19 mouse cellular contexts compared by ENCODE assay signal in the genomic region with DNA sequence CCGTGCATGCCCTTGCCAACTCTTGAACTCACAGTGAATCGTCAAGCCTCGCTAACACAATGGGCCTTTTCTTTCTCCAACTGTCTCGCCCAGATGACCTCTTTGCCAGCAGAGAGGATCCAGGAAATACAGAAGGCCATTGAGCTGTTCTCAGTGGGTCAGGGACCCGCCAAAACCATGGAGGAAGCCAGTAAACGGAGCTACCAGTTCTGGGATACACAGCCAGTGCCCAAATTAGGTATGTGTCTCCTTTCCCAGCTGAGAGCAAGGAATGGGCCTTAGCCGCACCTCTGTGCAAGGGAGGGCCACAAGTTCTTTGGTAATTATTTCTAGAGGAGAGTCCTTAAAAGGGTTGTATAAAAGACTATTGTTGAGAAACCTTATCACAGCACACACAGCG. TPM values are rescaled to one million over a fixed set of nuclear protein-coding genes. Genes with fewer than 3 reads are reported as not detected.
A peak's percentile ranks its signal among the peaks of the same experiment; 100 is the strongest.
DNase-seq lines count a peak whose midpoint lies in the region; TF ChIP-seq lines count a peak whose summit lies in the region.
"Had no signal": no experiment of that assay in that cellular context is flagged by ENCODE, and none has a peak within 500 bp of the region (broad histone marks: within the 10 kb centered on the region; RNA-seq: fewer than 3 reads in every experiment).

No protein-coding gene starts in this region.

- H3K9ac ChIP-seq in ES-Bruce4 (ENCODE audit: low read depth, poor library complexity, severe bottlenecking) (no peak overlapping the region), ES-E14 (ENCODE audit: insufficient read depth, low read depth, low read length, poor library complexity, severe bottlenecking) (peak overlapping the region; percentile 20; the same call in 1 of the 2 replicates)
- H3K9ac ChIP-seq: embryonic facial prominence, embryonic 12.5 days; forebrain, embryonic 15.5 days; heart, embryonic 13.5 days; hindbrain, embryonic 15.5 days had no signal

- TF ChIP-seq CTCF in left cerebral cortex, adult 2 months (IDR thresholded peaks at IDR 0.05), result no peak
- TF ChIP-seq CTCF in ES-Bruce4 (IDR thresholded peaks at IDR 0.05; ENCODE audit: low read depth, low read length), result no peak

- intact Hi-C loops in left cerebral cortex, adult 2 months (cut with DNase I), result no loop called here

- no peaks in the 10 kb centered on the region for H3K9me3 ChIP-seq in ES-Bruce4 (replicated peaks; ENCODE audit: control insufficient read depth, insufficient read depth, low read length, poor library complexity, severe bottlenecking)
- H3K9me3 ChIP-seq in ES-E14 (ENCODE audit: control insufficient read depth, insufficient read depth, low read depth, low read length), result no peaks in the 10 kb centered on the region
- H3K9me3 ChIP-seq: embryonic facial prominence, embryonic 12.5 days; forebrain, embryonic 15.5 days; heart, embryonic 13.5 days; hindbrain, embryonic 15.5 days had no signal

- TF ChIP-seq POLR2A in ES-Bruce4 (IDR thresholded peaks at IDR 0.05; ENCODE audit: insufficient read depth, low read length), result no peak

- H3K36me3 ChIP-seq in ES-Bruce4 (ENCODE audit: control insufficient read depth, insufficient read depth, low read length, poor library complexity, severe bottlenecking), result peaks cover 46% of the 10 kb centered on the region
- H3K36me3 ChIP-seq in ES-E14 (ENCODE audit: control insufficient read depth, insufficient read depth, low read length, poor library complexity, severe bottlenecking), result peaks cover 40% of the 10 kb centered on the region

- H3K4me3 ChIP-seq in left cerebral cortex, adult 2 months, result no peak overlapping the region
- H3K4me3 ChIP-seq in ES-Bruce4 (ENCODE audit: low read depth, low read length) (no peak overlapping the region), ES-E14 (ENCODE audit: insufficient read depth in 1 of 2, low read depth in 1 of 2, low read length in 2 of 2, poor library complexity in 1 of 2, severe bottlenecking in 1 of 2) (no peak overlapping the region)
- H3K4me3 ChIP-seq: embryonic facial prominence, embryonic 12.5 days; forebrain, embryonic 15.5 days; heart, embryonic 13.5 days; hindbrain, embryonic 15.5 days had no signal

- no peak for TF ChIP-seq EP300 in ES-Bruce4 (IDR thresholded peaks at IDR 0.05; ENCODE audit: insufficient read depth, low read depth, low read length)

- in situ Hi-C loops in ES-E14 (cut with MboI; ENCODE audit: low sequenced_read_pairs in 2 of 2, unreplicated experiment in 2 of 2), result no loop called here

- H3K4me1 ChIP-seq in ES-Bruce4 (ENCODE audit: control insufficient read depth, insufficient read depth, low read length) (peaks cover 7% of the 10 kb centered on the region), ES-E14 (ENCODE audit: control insufficient read depth in 2 of 2, insufficient read depth in 2 of 2, low read length in 2 of 2, poor library complexity in 1 of 2) (peaks cover 4 to 8% of the 10 kb centered on the region in 2 experiments)
- H3K4me1 ChIP-seq: embryonic facial prominence, embryonic 12.5 days; hindbrain, embryonic 15.5 days had no signal

- DNase-seq in left cerebral cortex, adult 2 months (ENCODE audit: extremely low spot score in 1 of 2, low spot score in 2 of 2), result no peak
- no peak for DNase-seq in left cerebral cortex, adult 8-10 months (ENCODE audit: low spot score in 2 of 2)
- no peak for DNase-seq in ES-E14 (ENCODE audit: low read depth, low spot score)
- peak; percentile 12 for DNase-seq in mesoderm, embryonic 11.5 days (ENCODE audit: low read depth, low spot score)
- no peak for DNase-seq in spleen, postnatal 4 days (ENCODE audit: low spot score in 2 of 2)
- DNase-seq: adrenal gland, adult 2 months; adrenal gland, postnatal 36 days; cerebellum, adult 11-12 months; cerebellum, adult 9-10 months; cerebellum, postnatal 25 days; gastrocnemius, postnatal 36 days; heart, adult 11 months; heart, postnatal 36 days had no signal

- peak overlapping the region; percentile 33; the same call in 1 of the 2 replicates for H3K27ac ChIP-seq in left cerebral cortex, adult 2 months
- H3K27ac ChIP-seq in ES-Bruce4 (ENCODE audit: insufficient read depth, low read length) (0 out of 2 replicates have a peak overlapping the region, but pooled peaks have one; percentile 64), ES-E14 (ENCODE audit: insufficient read depth, low read depth, low read length, poor library complexity, severe bottlenecking) (no peak overlapping the region)
- H3K27ac ChIP-seq: embryonic facial prominence, embryonic 12.5 days; forebrain, embryonic 15.5 days; heart, embryonic 13.5 days; hindbrain, embryonic 15.5 days had no signal

- no peaks in the 10 kb centered on the region for H3K27me3 ChIP-seq in ES-Bruce4 (ENCODE audit: control insufficient read depth, insufficient read depth, low read length, poor library complexity, severe bottlenecking)
- H3K27me3 ChIP-seq: embryonic facial prominence, embryonic 12.5 days; forebrain, embryonic 15.5 days; heart, embryonic 13.5 days; hindbrain, embryonic 15.5 days; Patski had no signal

TF ChIP-seq in ES-E14, 5 proteins besides CTCF, POLR2A, EP300 and RAD21:
- no peak for TF ChIP-seq MAFK (IDR thresholded peaks at IDR 0.05; ENCODE audit: insufficient read depth, low read depth, low read length)
- no peak for TF ChIP-seq HCFC1 (IDR thresholded peaks at IDR 0.05; ENCODE audit: borderline replicate concordance, insufficient read depth, low read length)
- no peak for TF ChIP-seq CHD2 (IDR thresholded peaks at IDR 0.05; ENCODE audit: low read depth, low read length)
- no peak for TF ChIP-seq ZC3H11A (IDR thresholded peaks at IDR 0.05; ENCODE audit: borderline replicate concordance, low read depth, low read length)
- no peak for TF ChIP-seq ZNF384 (IDR thresholded peaks at IDR 0.05; ENCODE audit: low read depth, low read length)

RNA-seq across cellular contexts. Expression of gene Dcakd, which starts 18.2 kb away (rescaled TPM):
- total RNA-seq in left cerebral cortex, adult 2 months (2021), result 10 to 100 TPM; 48.3 to 50.9 TPM
- total RNA-seq in left cerebral cortex, adult 8-10 months (2022), result 10 to 100 TPM; 36.7 to 45.3 (median 40.8) TPM
- 120 and 134 TPM in 2 replicates for polyA plus RNA-seq in ES-Bruce4 (2011; ENCODE audit: insufficient read depth, insufficient read length, low read depth, missing spikeins)
- 32.1 and 43.7 TPM in 2 replicates for total RNA-seq in ES-E14 (2012; rRNA removed)

RNA-seq across cellular contexts. Expression of gene Nmt1, which starts 18.3 kb away (rescaled TPM):
- 100 to 1,000 TPM; 117 to 130 TPM for total RNA-seq in left cerebral cortex, adult 2 months (2021)
- 100 to 1,000 TPM; 124 to 149 (median 129) TPM for total RNA-seq in left cerebral cortex, adult 8-10 months (2022)
- polyA plus RNA-seq in ES-Bruce4 (2011; ENCODE audit: insufficient read depth, insufficient read length, low read depth, missing spikeins), result 101 TPM in 2 replicates
- 57.1 and 61.0 TPM in 2 replicates for total RNA-seq in ES-E14 (2012; rRNA removed)

RNA-seq across cellular contexts. Expression of gene Plcd3, which starts 55.2 kb away (rescaled TPM):
- total RNA-seq in left cerebral cortex, adult 2 months (2021), result 10 to 100 TPM; 16.5 to 19.0 TPM
- 10 to 100 TPM; 17.5 to 20.3 (median 18.0) TPM for total RNA-seq in left cerebral cortex, adult 8-10 months (2022)
- 14.7 and 17.5 TPM in 2 replicates for polyA plus RNA-seq in ES-Bruce4 (2011; ENCODE audit: insufficient read depth, insufficient read length, low read depth, missing spikeins)
- total RNA-seq in ES-E14 (2012; rRNA removed), result 8.0 and 13.2 TPM in 2 replicates

RNA-seq across cellular contexts. Expression of gene Acbd4, which starts 55.2 kb away (rescaled TPM):
- 10 to 100 TPM; 72.3 to 88.2 TPM for total RNA-seq in left cerebral cortex, adult 2 months (2021)
- 10 to 100 TPM; 82.6 to 93.2 (median 88.7) TPM for total RNA-seq in left cerebral cortex, adult 8-10 months (2022)
- 15.0 and 19.4 TPM in 2 replicates for polyA plus RNA-seq in ES-Bruce4 (2011; ENCODE audit: insufficient read depth, insufficient read length, low read depth, missing spikeins)
- total RNA-seq in ES-E14 (2012; rRNA removed), result 14.0 and 19.7 TPM in 2 replicates
